Mouse (Mus musculus) forebrain, embryonic 12.5 days (tissue): ENCODE data around the gene 9130023H24Rik. TPM values are rescaled to one million over a fixed set of nuclear protein-coding genes. Genes with fewer than 3 reads are reported as not detected.

Experiments used
- ATAC-seq: fragments of 200-750 bp; cut with Nextera tagmentation; 2 replicates; pipeline ENCODE4 v1.8.0; 2017; ENCODE audit warnings: moderate TSS enrichment; ENCODE audit not compliant: low FRiP score
- H3K27ac ChIP-seq: fragments of 300-500 bp; sonication (generic); 2 replicates; pipeline ENCODE4 v1.5.1; 2016; ENCODE audit warnings: mild to moderate bottlenecking
- H3K27me3 ChIP-seq: fragments of 300-500 bp; sonication (generic); 2 replicates; pipeline ENCODE4 v1.6.1; 2016; ENCODE audit warnings: mild to moderate bottlenecking
- H3K36me3 ChIP-seq: fragments of 300-500 bp; sonication (generic); replicated peaks from 2 replicates; pipeline ENCODE4 v1.6.1; 2016; ENCODE audit warnings: mild to moderate bottlenecking
- H3K4me1 ChIP-seq: fragments of 300-500 bp; sonication (generic); 2 replicates; pipeline ENCODE4 v1.6.1; 2016
- H3K4me2 ChIP-seq: fragments of 300-500 bp; sonication (generic); 2 replicates; pipeline ENCODE4 v1.6.1; 2016; ENCODE audit warnings: mild to moderate bottlenecking, moderate library complexity
- H3K4me3 ChIP-seq: fragments of 300-500 bp; sonication (generic); replicated peaks from 2 replicates; pipeline ENCODE4 v1.5.1; 2016; ENCODE audit warnings: mild to moderate bottlenecking
- H3K9ac ChIP-seq: fragments of 300-500 bp; sonication (generic); 2 replicates; pipeline ENCODE4 v1.6.1; 2016; ENCODE audit warnings: mild to moderate bottlenecking
- H3K9me3 ChIP-seq: fragments of 300-500 bp; sonication (generic); 2 replicates; pipeline ENCODE4 v1.6.1; 2016
- WGBS: fragments of 180-500 bp; shearing (Covaris S2); methylation state at CpG from one replicate; pipeline ENCODE4 v1.1.7; 2016; 5-methylcytosine and 5-hydroxymethylcytosine counted together
- polyA plus RNA-seq: library from polyadenylated mRNA; unstranded; fragments of >200 nt; fragmentation: Nextera tagmentation; extraction: Ambion mirVana; gene quantifications from 2 replicates; pipeline ENCODE4 v1.2.1, GENCODE M21; 2016

9130023H24Rik gene
- polyA plus RNA-seq = 11.7 and 12.0 TPM in 2 replicates

GRCm38 (mm10) chr7:128237927-128238778 lies at the start of gene 9130023H24Rik:
Gene 9130023H24Rik (minus strand): TSS chr7:128238031.
- peak within 1 kb of the TSS; percentile 80 for H3K4me2 ChIP-seq
- H3K9me3 ChIP-seq = no peaks in the 10 kb centered on the region
- H3K36me3 ChIP-seq = peaks cover 39% of the 10 kb centered on the region
- H3K27ac ChIP-seq = peak within 1 kb of the TSS; percentile 95
- H3K27me3 ChIP-seq = no peaks in the 10 kb centered on the region
- ATAC-seq = peak; percentile 91
- peak within 1 kb of the TSS; percentile 69 for H3K9ac ChIP-seq
- peak within 1 kb of the TSS; percentile 60 for H3K4me3 ChIP-seq
- under 1% methylated on average over 62 of the region's 72 CpGs for WGBS
- H3K4me1 ChIP-seq = peaks cover 18% of the 10 kb centered on the region

- WGBS = 89% methylated on average over 8 of the region's 8 CpGs
These were observed 47.2 kb upstream of the 9130023H24Rik start for GRCm38 (mm10) chr7:128285060-128285459.

GRCm38 (mm10) chr7:128284047-128284446 lies 46.2 kb upstream of the 9130023H24Rik start:
- peaks cover 12% of the 10 kb centered on the region for H3K4me1 ChIP-seq
- H3K9ac ChIP-seq = no peak overlapping the region
- peaks cover 13% of the 10 kb centered on the region for H3K36me3 ChIP-seq
- no peak overlapping the region for H3K4me2 ChIP-seq
- no peak overlapping the region for H3K4me3 ChIP-seq
- no peak overlapping the region for H3K27ac ChIP-seq
- peaks cover 13% of the 10 kb centered on the region for H3K27me3 ChIP-seq
- 53% methylated on average over 5 of the region's 5 CpGs for WGBS
- ATAC-seq = no peak
- H3K9me3 ChIP-seq = no peaks in the 10 kb centered on the region

More at GRCm38 (mm10) chr7:128285060-128285459, 47.2 kb upstream of the 9130023H24Rik start:
- no peak overlapping the region for H3K4me2 ChIP-seq
- H3K9me3 ChIP-seq = no peaks in the 10 kb centered on the region
- no peak for ATAC-seq
- peaks cover 13% of the 10 kb centered on the region for H3K4me1 ChIP-seq
- H3K27ac ChIP-seq = no peak overlapping the region
- H3K9ac ChIP-seq = no peak overlapping the region
- H3K27me3 ChIP-seq = peaks cover 13% of the 10 kb centered on the region
- H3K36me3 ChIP-seq = peaks cover 13% of the 10 kb centered on the region
- no peak overlapping the region for H3K4me3 ChIP-seq

GRCm38 (mm10) chr7:128282532-128283244 lies 44.9 kb upstream of the 9130023H24Rik start:
- no peak overlapping the region for H3K9ac ChIP-seq
- H3K4me3 ChIP-seq = no peak overlapping the region

GRCm38 (mm10) chr7:128281765-128282164 lies 43.9 kb upstream of the 9130023H24Rik start:
- Histone ChIP-seq H3K4me3 (no peak overlapping the region), H3K27me3 (peaks cover 13% of the 10 kb centered on the region)
- WGBS = 81% methylated on average over 11 of the region's 11 CpGs

More at GRCm38 (mm10) chr7:128282532-128283244, 44.9 kb upstream of the 9130023H24Rik start:
- H3K27me3 ChIP-seq = peaks cover 17% of the 10 kb centered on the region
- no peak overlapping the region for H3K4me2 ChIP-seq
- ATAC-seq = no peak
- no peaks in the 10 kb centered on the region for H3K9me3 ChIP-seq
- peaks cover 14% of the 10 kb centered on the region for H3K36me3 ChIP-seq
- H3K27ac ChIP-seq = 0 out of 2 replicates have a peak overlapping the region, but pooled peaks have one; percentile 42
- WGBS = 9% methylated on average over 7 of the region's 7 CpGs
- H3K4me1 ChIP-seq = peaks cover 11% of the 10 kb centered on the region

GRCm38 (mm10) chr7:128279750-128280149 lies 41.9 kb upstream of the 9130023H24Rik start:
- Histone ChIP-seq H3K9me3 (no peaks in the 10 kb centered on the region), H3K4me2 (no peak overlapping the region), H3K27me3 (peaks cover 9% of the 10 kb centered on the region), H3K4me3 (no peak overlapping the region), H3K27ac (no peak overlapping the region), H3K9ac (no peak overlapping the region), H3K4me1 (peaks cover 15% of the 10 kb centered on the region), H3K36me3 (peaks cover 22% of the 10 kb centered on the region)
- WGBS = 89% methylated on average over 4 of the region's 4 CpGs
- no peak for ATAC-seq

More at GRCm38 (mm10) chr7:128281765-128282164, 43.9 kb upstream of the 9130023H24Rik start:
- Histone ChIP-seq H3K9ac (no peak overlapping the region), H3K36me3 (peaks cover 8% of the 10 kb centered on the region; the same call in 1 of the 2 replicates), H3K9me3 (no peaks in the 10 kb centered on the region), H3K4me1 (peaks cover 15% of the 10 kb centered on the region), H3K4me2 (no peak overlapping the region), H3K27ac (no peak overlapping the region)
- no peak for ATAC-seq

GRCm38 (mm10) chr7:128276051-128276450 lies 38.2 kb upstream of the 9130023H24Rik start:
- H3K9ac ChIP-seq = no peak overlapping the region
- H3K4me3 ChIP-seq = no peak overlapping the region
- H3K27ac ChIP-seq = no peak overlapping the region
- WGBS = 97% methylated on average over 6 of the region's 6 CpGs
- H3K36me3 ChIP-seq = peaks cover 53% of the 10 kb centered on the region
- H3K9me3 ChIP-seq = no peaks in the 10 kb centered on the region
- peaks cover 8% of the 10 kb centered on the region; the same call in 1 of the 2 replicates for H3K4me1 ChIP-seq
- H3K4me2 ChIP-seq = no peak overlapping the region
- 0 out of 2 replicates have a peak, but pooled peaks cover 7% of the 10 kb centered on the region for H3K27me3 ChIP-seq
- no peak for ATAC-seq

GRCm38 (mm10) chr7:128271496-128271895 lies 33.7 kb upstream of the 9130023H24Rik start:
- Histone ChIP-seq H3K4me2 (no peak overlapping the region), H3K27me3 (no peaks in the 10 kb centered on the region), H3K9ac (no peak overlapping the region), H3K4me3 (no peak overlapping the region), H3K36me3 (peaks cover 53% of the 10 kb centered on the region), H3K9me3 (no peaks in the 10 kb centered on the region), H3K4me1 (no peaks in the 10 kb centered on the region), H3K27ac (no peak overlapping the region)
- 92% methylated on average over 9 of the region's 9 CpGs for WGBS
- no peak for ATAC-seq

- no peak overlapping the region for H3K4me2 ChIP-seq
- no peaks in the 10 kb centered on the region for H3K9me3 ChIP-seq
- ATAC-seq = no peak
- no peak overlapping the region for H3K4me3 ChIP-seq
- 62% methylated on average over 13 of the region's 13 CpGs for WGBS
- H3K27me3 ChIP-seq = no peaks in the 10 kb centered on the region
- H3K27ac ChIP-seq = no peak overlapping the region
- H3K36me3 ChIP-seq = peaks cover 43% of the 10 kb centered on the region
- H3K9ac ChIP-seq = no peak overlapping the region
- no peaks in the 10 kb centered on the region for H3K4me1 ChIP-seq
These were observed 32.6 kb upstream of the 9130023H24Rik start for GRCm38 (mm10) chr7:128270431-128270850.

- H3K9ac ChIP-seq = no peak overlapping the region
- 93% methylated on average over 7 of the region's 7 CpGs for WGBS
- no peak overlapping the region for H3K27ac ChIP-seq
These were observed 30.0 kb upstream of the 9130023H24Rik start for GRCm38 (mm10) chr7:128267813-128268212.

GRCm38 (mm10) chr7:128267391-128267790 lies 29.6 kb upstream of the 9130023H24Rik start:
- H3K27me3 ChIP-seq = no peaks in the 10 kb centered on the region
- WGBS = 60% methylated on average over 13 of the region's 13 CpGs

More at GRCm38 (mm10) chr7:128267813-128268212, 30.0 kb upstream of the 9130023H24Rik start:
- Histone ChIP-seq H3K4me2 (no peak overlapping the region), H3K36me3 (peaks cover 18% of the 10 kb centered on the region), H3K9me3 (no peaks in the 10 kb centered on the region), H3K4me1 (no peaks in the 10 kb centered on the region), H3K27me3 (no peaks in the 10 kb centered on the region), H3K4me3 (no peak overlapping the region)
- no peak for ATAC-seq

GRCm38 (mm10) chr7:128266056-128266455 lies 28.2 kb upstream of the 9130023H24Rik start:
- no peak overlapping the region for H3K27ac ChIP-seq
- 85% methylated on average over 5 of the region's 5 CpGs for whole genome bisulfite sequencing
- ATAC-seq = no peak
- peaks cover 4% of the 10 kb centered on the region; the same call in 1 of the 2 replicates for H3K36me3 ChIP-seq
- H3K9ac ChIP-seq = no peak overlapping the region
- H3K4me3 ChIP-seq = no peak overlapping the region
- H3K4me2 ChIP-seq = no peak overlapping the region
- H3K9me3 ChIP-seq = no peaks in the 10 kb centered on the region
- H3K27me3 ChIP-seq = no peaks in the 10 kb centered on the region
- no peaks in the 10 kb centered on the region for H3K4me1 ChIP-seq

More at GRCm38 (mm10) chr7:128267391-128267790, 29.6 kb upstream of the 9130023H24Rik start:
- Histone ChIP-seq H3K4me1 (no peaks in the 10 kb centered on the region), H3K27ac (no peak overlapping the region), H3K9me3 (no peaks in the 10 kb centered on the region), H3K4me2 (no peak overlapping the region), H3K4me3 (no peak overlapping the region), H3K36me3 (peaks cover 17% of the 10 kb centered on the region), H3K9ac (no peak overlapping the region)
- no peak for ATAC-seq
